Mouse (Mus musculus): ENCODE results near the gene Tmem176a.

The Tmem176a gene

DNA sequence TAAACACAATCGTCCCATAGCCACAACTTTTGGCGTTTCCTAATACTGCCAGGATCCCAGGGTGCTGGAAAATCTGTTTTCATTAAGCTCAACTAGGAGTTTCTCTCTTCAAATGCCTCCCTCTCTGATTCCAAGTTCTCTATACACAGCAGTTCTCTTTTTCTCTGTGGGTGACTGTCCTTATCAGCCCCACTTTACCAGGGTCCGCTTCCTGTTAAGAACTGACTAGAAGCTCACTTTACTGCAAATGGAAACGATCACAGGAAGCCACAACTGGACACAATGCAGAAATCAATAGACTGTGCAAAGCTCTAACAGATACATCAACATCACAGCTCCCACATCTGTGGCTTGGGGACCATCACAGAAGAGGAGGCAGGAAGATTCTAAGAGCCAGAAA, 53.5 kb downstream of the Tmem176a start:
- no peak for DNase-seq (ENCODE audit: low spot score in 2 of 2)

DNA sequence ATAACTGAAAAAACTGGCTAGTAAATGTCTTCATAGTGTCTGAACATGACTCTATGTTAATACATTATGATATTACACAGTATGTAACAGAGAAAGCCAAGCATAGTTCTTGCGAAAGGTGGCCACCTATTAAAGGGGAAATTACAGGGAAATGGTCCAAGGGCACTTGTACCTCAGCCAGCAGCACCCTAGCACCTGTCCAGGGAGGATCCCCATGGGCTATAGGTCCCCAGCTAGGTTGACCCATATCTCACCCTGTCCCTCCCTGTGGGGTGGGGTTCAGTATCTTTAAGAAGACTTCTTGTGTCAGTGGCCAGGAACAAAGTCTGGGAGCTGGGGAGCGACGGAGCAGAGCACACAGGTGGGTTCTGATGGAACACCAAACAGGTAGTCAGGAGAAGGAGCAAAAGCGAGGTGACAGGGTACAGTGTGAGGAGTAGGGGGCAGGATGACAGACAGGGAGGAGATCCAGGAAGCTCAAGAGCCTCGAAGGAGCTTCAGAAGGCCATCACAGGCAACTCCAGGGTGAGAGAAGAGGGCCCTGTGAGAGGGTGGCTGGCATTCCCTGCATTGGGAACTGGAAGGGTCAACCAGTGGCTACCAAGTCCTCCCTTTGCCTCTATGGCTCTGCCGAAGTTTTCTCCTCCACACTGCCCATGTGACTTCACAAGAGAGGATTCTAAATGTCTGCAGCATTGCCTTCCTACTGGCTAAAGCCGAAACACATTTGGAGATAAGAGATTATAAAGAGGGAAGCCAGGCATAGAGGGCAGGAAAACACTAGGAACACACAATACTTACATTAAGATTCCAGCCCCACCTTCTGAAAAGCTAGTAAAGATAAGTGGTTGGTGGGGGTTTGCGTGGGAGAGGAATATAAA, 54.5 kb downstream of the Tmem176a start:
- no peak for DNase-seq (ENCODE audit: low spot score in 2 of 2)

- no peak for DNase-seq (ENCODE audit: low spot score in 2 of 2)
Observed at GRCm38 (mm10) chr6:48895941-48896340, 55.2 kb downstream of the Tmem176a start.
